Mouse (Mus musculus) CD4-positive, CD25-positive, alpha-beta regulatory T cell (primary cell): ENCODE measurements around the gene Vmn2r95. TPM values are rescaled to one million over a fixed set of nuclear protein-coding genes. Genes with fewer than 3 reads are reported as not detected.

Experiments
- polyA plus RNA-seq: library from polyadenylated mRNA; unstranded; fragments of 100-300 nt; shearing (Covaris generic); gene quantifications from one replicate; pipeline ENCODE4 v1.2.1, GENCODE M21; 2017

The Vmn2r95 gene
- 0.01 TPM for polyA plus RNA-seq

GRCm38 (mm10) chr17:18423778-18424177, at the start of gene Vmn2r95:
Vmn2r95 (plus strand) TSS chr17:18424078.

Other genes starting within 250 kb of the Vmn2r95 start
- gene Vmn2r94, start 146.3 kb upstream of the Vmn2r95 start, polyA plus RNA-seq = not detected
- gene Vmn2r93, start 126.0 kb upstream of the Vmn2r95 start, polyA plus RNA-seq = not detected
- gene Vmn2r96, start 149.1 kb downstream of the Vmn2r95 start, polyA plus RNA-seq = 0.72 TPM